Mouse (Mus musculus): ENCODE measurements around the gene Nrarp. TPM values are rescaled to one million over a fixed set of nuclear protein-coding genes. Genes with fewer than 3 reads are reported as not detected.

Nrarp gene
- polyA plus RNA-seq (2015; fragmentation: Nextera tagmentation; extraction: Ambion mirVana), result 18.9 and 20.2 TPM in 2 replicates

- H3K27ac ChIP-seq (replicated peaks), result peak within 1 kb of the TSS; percentile 85
These were observed at the start of gene Nrarp for GRCm38 (mm10) chr2:25180478-25180903. Gene Nrarp, plus strand, starts transcription at chr2:25180758.

GRCm38 (mm10) chr2:25131601-25132000 lies 49.0 kb upstream of the Nrarp start:
- Histone ChIP-seq H3K4me2 (no peak overlapping the region), H3K27ac (replicated peaks) (no peak overlapping the region), H3K4me1 (replicated peaks) (peaks cover 24% of the 10 kb centered on the region), H3K36me3 (no peaks in the 10 kb centered on the region), H3K9me3 (no peaks in the 10 kb centered on the region), H3K9ac (no peak overlapping the region), H3K4me3 (no peak overlapping the region), H3K27me3 (no peaks in the 10 kb centered on the region)
- ATAC-seq (ENCODE audit: low FRiP score, low read depth), result no peak
- WGBS, result 77% methylated on average over 9 of the region's 9 CpGs

More at GRCm38 (mm10) chr2:25180478-25180903, at the start of gene Nrarp:
- Histone ChIP-seq H3K36me3 (no peaks in the 10 kb centered on the region), H3K9ac (peak within 1 kb of the TSS; percentile 63), H3K4me3 (peak within 1 kb of the TSS; percentile 83), H3K27me3 (no peaks in the 10 kb centered on the region), H3K4me1 (replicated peaks) (peaks cover 69% of the 10 kb centered on the region), H3K9me3 (no peaks in the 10 kb centered on the region), H3K4me2 (peak within 1 kb of the TSS; percentile 65)
- under 1% methylated on average over 35 of the region's 35 CpGs for WGBS
- ATAC-seq (ENCODE audit: low FRiP score, low read depth), result peak; percentile 91

- Histone ChIP-seq H3K9me3 (no peaks in the 10 kb centered on the region), H3K9ac (no peak overlapping the region), H3K27me3 (no peaks in the 10 kb centered on the region), H3K4me1 (replicated peaks) (no peaks in the 10 kb centered on the region), H3K27ac (replicated peaks) (no peak overlapping the region), H3K4me3 (no peak overlapping the region), H3K4me2 (no peak overlapping the region), H3K36me3 (no peaks in the 10 kb centered on the region)
- 79% methylated on average over 6 of the region's 6 CpGs for WGBS
- no peak for ATAC-seq (ENCODE audit: low FRiP score, low read depth)
These were observed 42.7 kb upstream of the Nrarp start for GRCm38 (mm10) chr2:25137832-25138231.

- H3K27ac ChIP-seq (replicated peaks), result no peak overlapping the region
- 71% methylated on average over 4 of the region's 4 CpGs for WGBS
- H3K27me3 ChIP-seq, result no peaks in the 10 kb centered on the region
- no peaks in the 10 kb centered on the region for H3K36me3 ChIP-seq
- no peaks in the 10 kb centered on the region for H3K4me1 ChIP-seq (replicated peaks)
- H3K4me2 ChIP-seq, result no peak overlapping the region
- H3K4me3 ChIP-seq, result no peak overlapping the region
- ATAC-seq (ENCODE audit: low FRiP score, low read depth), result no peak
- no peak overlapping the region for H3K9ac ChIP-seq
- no peaks in the 10 kb centered on the region for H3K9me3 ChIP-seq
These were observed 39.4 kb upstream of the Nrarp start for GRCm38 (mm10) chr2:25141185-25141584.

- ATAC-seq (ENCODE audit: low FRiP score, low read depth), result no peak
- WGBS, result 89% methylated on average over 5 of the region's 5 CpGs
- no peak overlapping the region for H3K9ac ChIP-seq
These were observed 38.6 kb upstream of the Nrarp start for GRCm38 (mm10) chr2:25141921-25142320.

GRCm38 (mm10) chr2:25145346-25145745 lies 35.2 kb upstream of the Nrarp start:
- Histone ChIP-seq H3K4me3 (no peak overlapping the region), H3K27me3 (no peaks in the 10 kb centered on the region), H3K4me2 (no peak overlapping the region), H3K27ac (replicated peaks) (no peak overlapping the region), H3K9ac (no peak overlapping the region), H3K9me3 (no peaks in the 10 kb centered on the region), H3K36me3 (no peaks in the 10 kb centered on the region), H3K4me1 (replicated peaks) (no peaks in the 10 kb centered on the region)
- WGBS, result 84% methylated on average over 6 of the region's 6 CpGs
- ATAC-seq (ENCODE audit: low FRiP score, low read depth), result no peak

More at GRCm38 (mm10) chr2:25141921-25142320, 38.6 kb upstream of the Nrarp start:
- Histone ChIP-seq H3K27me3 (no peaks in the 10 kb centered on the region), H3K36me3 (no peaks in the 10 kb centered on the region), H3K4me1 (replicated peaks) (no peaks in the 10 kb centered on the region), H3K27ac (replicated peaks) (no peak overlapping the region), H3K4me3 (no peak overlapping the region), H3K4me2 (no peak overlapping the region), H3K9me3 (no peaks in the 10 kb centered on the region)

GRCm38 (mm10) chr2:25147398-25147797 lies 33.2 kb upstream of the Nrarp start:
- Histone ChIP-seq H3K4me2 (no peak overlapping the region), H3K9me3 (no peaks in the 10 kb centered on the region), H3K27me3 (no peaks in the 10 kb centered on the region), H3K4me1 (replicated peaks) (no peaks in the 10 kb centered on the region), H3K27ac (replicated peaks) (no peak overlapping the region), H3K4me3 (no peak overlapping the region), H3K9ac (no peak overlapping the region), H3K36me3 (no peaks in the 10 kb centered on the region)
- 93% methylated on average over 5 of the region's 5 CpGs for WGBS
- ATAC-seq (ENCODE audit: low FRiP score, low read depth), result no peak

- WGBS, result 93% methylated on average over 5 of the region's 5 CpGs
- H3K36me3 ChIP-seq, result no peaks in the 10 kb centered on the region
- no peak for ATAC-seq (ENCODE audit: low FRiP score, low read depth)
- no peak overlapping the region for H3K4me2 ChIP-seq
- H3K27ac ChIP-seq (replicated peaks), result no peak overlapping the region
- H3K9me3 ChIP-seq, result no peaks in the 10 kb centered on the region
- no peaks in the 10 kb centered on the region for H3K4me1 ChIP-seq (replicated peaks)
- no peaks in the 10 kb centered on the region for H3K27me3 ChIP-seq
- no peak overlapping the region for H3K4me3 ChIP-seq
- no peak overlapping the region for H3K9ac ChIP-seq
These were observed 32.7 kb upstream of the Nrarp start for GRCm38 (mm10) chr2:25147892-25148291.

- H3K27ac ChIP-seq (replicated peaks), result no peak overlapping the region
- H3K4me1 ChIP-seq (replicated peaks), result no peaks in the 10 kb centered on the region
- no peaks in the 10 kb centered on the region for H3K36me3 ChIP-seq
- no peak overlapping the region for H3K9ac ChIP-seq
- no peak overlapping the region for H3K4me3 ChIP-seq
- WGBS, result 81% methylated on average over 2 of the region's 2 CpGs
- no peaks in the 10 kb centered on the region for H3K9me3 ChIP-seq
- H3K4me2 ChIP-seq, result no peak overlapping the region
- no peak for ATAC-seq (ENCODE audit: low FRiP score, low read depth)
- H3K27me3 ChIP-seq, result no peaks in the 10 kb centered on the region
These were observed 30.9 kb upstream of the Nrarp start for GRCm38 (mm10) chr2:25149643-25150042.

- H3K4me1 ChIP-seq (replicated peaks), result no peaks in the 10 kb centered on the region
- ATAC-seq (ENCODE audit: low FRiP score, low read depth), result no peak
- H3K4me3 ChIP-seq, result no peak overlapping the region
- no peaks in the 10 kb centered on the region for H3K27me3 ChIP-seq
- no peaks in the 10 kb centered on the region for H3K36me3 ChIP-seq
- WGBS, result 83% methylated on average over 4 of the region's 4 CpGs
- H3K9ac ChIP-seq, result no peak overlapping the region
- H3K9me3 ChIP-seq, result no peaks in the 10 kb centered on the region
- H3K4me2 ChIP-seq, result no peak overlapping the region
- no peak overlapping the region for H3K27ac ChIP-seq (replicated peaks)
These were observed 29.1 kb upstream of the Nrarp start for GRCm38 (mm10) chr2:25151280-25151956.

GRCm38 (mm10) chr2:25156177-25156576 lies 24.4 kb upstream of the Nrarp start:
- Histone ChIP-seq H3K27me3 (no peaks in the 10 kb centered on the region), H3K4me1 (replicated peaks) (no peaks in the 10 kb centered on the region), H3K4me3 (no peak overlapping the region), H3K9ac (no peak overlapping the region), H3K36me3 (no peaks in the 10 kb centered on the region), H3K9me3 (no peaks in the 10 kb centered on the region), H3K4me2 (no peak overlapping the region), H3K27ac (replicated peaks) (no peak overlapping the region)
- ATAC-seq (ENCODE audit: low FRiP score, low read depth), result no peak
- 96% methylated on average over 3 of the region's 3 CpGs for WGBS

- H3K9ac ChIP-seq, result no peak overlapping the region
- H3K27me3 ChIP-seq, result no peaks in the 10 kb centered on the region
- H3K4me3 ChIP-seq, result no peak overlapping the region
- 56% methylated on average over 2 of the region's 2 CpGs for WGBS
- no peak overlapping the region for H3K27ac ChIP-seq (replicated peaks)
- H3K9me3 ChIP-seq, result no peaks in the 10 kb centered on the region
- no peaks in the 10 kb centered on the region for H3K4me1 ChIP-seq (replicated peaks)
- no peaks in the 10 kb centered on the region for H3K36me3 ChIP-seq
- no peak for ATAC-seq (ENCODE audit: low FRiP score, low read depth)
- no peak overlapping the region for H3K4me2 ChIP-seq
These were observed 23.6 kb upstream of the Nrarp start for GRCm38 (mm10) chr2:25156990-25157389.

GRCm38 (mm10) chr2:25157655-25158054 lies 22.9 kb upstream of the Nrarp start:
- no peak for ATAC-seq (ENCODE audit: low FRiP score, low read depth)
- H3K4me1 ChIP-seq (replicated peaks), result 0 out of 2 replicates have a peak, but pooled peaks cover under 1% of the 10 kb centered on the region
- H3K27ac ChIP-seq (replicated peaks), result no peak overlapping the region
- H3K4me3 ChIP-seq, result no peak overlapping the region
- no peak overlapping the region for H3K9ac ChIP-seq
- no peaks in the 10 kb centered on the region for H3K36me3 ChIP-seq
- H3K27me3 ChIP-seq, result no peaks in the 10 kb centered on the region
- no peak overlapping the region for H3K4me2 ChIP-seq
- H3K9me3 ChIP-seq, result no peaks in the 10 kb centered on the region
- 61% methylated on average over 2 of the region's 2 CpGs for WGBS
